10 mouse cellular contexts compared by ENCODE assay signal in genomic region chr11:71224614-71225013, GRCm38 (mm10). TPM values are rescaled to one million over a fixed set of nuclear protein-coding genes. Genes with fewer than 3 reads are reported as not detected.
A peak's percentile ranks its signal among the peaks of the same experiment; 100 is the strongest.
DNase-seq lines count a peak whose midpoint lies in the region; ATAC-seq lines count a peak whose summit lies in the region.
"Had no signal": no experiment of that assay in that cellular context is flagged by ENCODE, and none has a peak within 500 bp of the region (broad histone marks: within the 10 kb centered on the region; RNA-seq: fewer than 3 reads in every experiment).

No protein-coding gene starts in this region.

- peak; percentile 13 for DNase-seq in CD4-positive, CD25-positive, alpha-beta regulatory T cell, adult 2 months (ENCODE audit: low read depth, low spot score)
- DNase-seq in kidney, adult 9 months: peak; percentile 21
- DNase-seq in kidney, adult 18-20 months: no peak
- peak; percentile 6 for DNase-seq in right cerebral cortex, postnatal 14 days
- DNase-seq in right cerebral cortex, postnatal 4 days: no peak
- no peak for DNase-seq in spleen, postnatal 4 days (ENCODE audit: low spot score in 2 of 2)
- DNase-seq: midbrain, embryonic 14.5 days had no signal

- no peak for ATAC-seq in CD4-positive, CD25-positive, alpha-beta regulatory T cell, adult 4 months
- peak; percentile 91 for ATAC-seq in neutrophil, adult 5-6 weeks (ENCODE audit: extremely low read depth, insufficient number of reproducible peaks, low FRiP score, poor library complexity, severe bottlenecking)
- ATAC-seq: Patski had no signal

RNA-seq across cellular contexts. Expression of gene Nlrp1b, which starts 5.9 kb away (rescaled TPM):
- polyA plus RNA-seq in CD4-positive, CD25-positive, alpha-beta regulatory T cell, adult 4 months (2017; shearing (Covaris generic)): 1 to 10 TPM; 2.8 to 4.8 TPM
- total RNA-seq in neutrophil, adult 5-6 weeks (2017): 5.8 and 6.6 TPM in 2 replicates
- polyA plus RNA-seq: midbrain, embryonic 14.5 days; Patski had no signal

Comparison
In these comparisons a context has a peak if more than half of its experiments do, and no peak if none do; other contexts are left out.
1. DNase-seq: peak in CD4-positive, CD25-positive, alpha-beta regulatory T cell, adult 2 months (single experiment), kidney, adult 9 months (single experiment) and right cerebral cortex, postnatal 14 days (single experiment); none in kidney, adult 18-20 months (single experiment), right cerebral cortex, postnatal 4 days (single experiment) and spleen, postnatal 4 days (0 of 2).